Mouse (Mus musculus): Measurements from ENCODE around the gene Hoxb2.

DNA sequence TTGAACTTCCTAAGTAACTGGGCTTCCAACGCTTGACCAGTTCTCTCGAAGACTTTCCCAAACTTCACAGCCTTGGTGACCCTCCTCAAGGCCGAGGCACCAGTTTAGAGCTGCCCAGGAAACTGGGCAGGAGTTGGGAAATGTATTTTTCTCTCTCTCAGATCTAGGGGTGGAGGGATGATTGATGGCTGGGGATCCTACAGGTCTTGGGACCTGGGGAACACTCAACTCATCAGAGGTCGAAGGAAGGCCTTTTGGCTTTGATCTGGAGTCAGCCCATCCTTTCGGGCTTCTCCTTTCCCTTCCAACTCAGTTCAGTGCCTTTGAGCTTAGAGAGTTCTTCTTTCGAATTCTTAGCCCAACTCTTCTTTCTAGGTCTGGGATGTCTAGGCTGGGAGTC is 16.8 kb downstream of the Hoxb2 start:
- TF ChIP-seq CTCF (conservative IDR thresholded peaks at IDR 0.05; ENCODE audit: insufficient read depth, insufficient read length, low read depth, low read length), result no peak
- TF ChIP-seq POLR2A (IDR thresholded peaks at IDR 0.05; ENCODE audit: low read depth, low read length), result no peak

Data from kidney, adult 2 months (tissue).